Mouse (Mus musculus) frontal cortex, postnatal 25 days (tissue): ENCODE results near the gene Ciz1.
A peak's percentile ranks its signal among the peaks of the same experiment; 100 is the strongest.

ENCODE experiments used
- DNase-seq, 2 experiments: peaks; one replicate each; pipeline ENCODE4 v3.0.0; 2022; ENCODE audit warnings: low spot score in 2 of 2

Ciz1 gene

DNA sequence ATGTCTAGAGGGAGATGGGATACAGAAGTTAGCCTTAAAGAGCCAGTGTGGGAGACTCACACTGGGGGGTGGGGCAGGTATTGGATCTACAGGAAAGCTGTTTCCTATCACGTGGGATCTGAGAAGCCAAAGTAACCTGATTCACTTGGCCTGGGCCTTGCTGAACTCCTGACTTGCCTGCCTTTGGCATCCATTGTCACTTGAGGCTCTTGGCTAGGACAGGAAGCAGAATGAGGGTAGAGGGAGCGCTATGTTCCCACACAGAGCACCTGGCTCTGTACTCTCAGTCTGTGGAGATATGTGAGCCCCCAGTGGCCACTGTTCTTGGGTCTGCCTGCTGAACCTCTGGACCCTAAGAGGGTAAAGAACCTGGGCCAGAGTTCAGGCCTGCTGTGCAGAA lies 64.4 kb downstream of the Ciz1 start:
- no peak for DNase-seq

DNA sequence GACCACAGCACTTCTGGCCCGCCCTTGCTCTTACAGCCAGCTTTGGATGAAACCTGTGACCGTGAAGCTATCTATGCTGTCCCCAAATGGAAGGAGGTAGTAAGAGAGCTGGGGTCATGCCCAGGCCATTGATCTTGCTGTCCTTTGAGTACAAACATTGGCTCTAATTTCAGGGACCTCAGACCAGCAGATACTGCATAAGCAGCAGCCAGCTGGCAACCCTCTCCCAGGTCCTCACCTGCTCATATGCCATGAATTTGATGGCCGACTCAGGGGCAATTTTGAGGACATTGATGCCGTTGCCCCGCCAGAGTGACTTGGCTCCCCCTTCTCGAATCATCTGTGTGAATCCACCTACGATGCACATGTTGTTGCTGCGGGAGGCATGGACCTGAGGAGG lies 65.4 kb downstream of the Ciz1 start:
- DNase-seq: no peak

DNA sequence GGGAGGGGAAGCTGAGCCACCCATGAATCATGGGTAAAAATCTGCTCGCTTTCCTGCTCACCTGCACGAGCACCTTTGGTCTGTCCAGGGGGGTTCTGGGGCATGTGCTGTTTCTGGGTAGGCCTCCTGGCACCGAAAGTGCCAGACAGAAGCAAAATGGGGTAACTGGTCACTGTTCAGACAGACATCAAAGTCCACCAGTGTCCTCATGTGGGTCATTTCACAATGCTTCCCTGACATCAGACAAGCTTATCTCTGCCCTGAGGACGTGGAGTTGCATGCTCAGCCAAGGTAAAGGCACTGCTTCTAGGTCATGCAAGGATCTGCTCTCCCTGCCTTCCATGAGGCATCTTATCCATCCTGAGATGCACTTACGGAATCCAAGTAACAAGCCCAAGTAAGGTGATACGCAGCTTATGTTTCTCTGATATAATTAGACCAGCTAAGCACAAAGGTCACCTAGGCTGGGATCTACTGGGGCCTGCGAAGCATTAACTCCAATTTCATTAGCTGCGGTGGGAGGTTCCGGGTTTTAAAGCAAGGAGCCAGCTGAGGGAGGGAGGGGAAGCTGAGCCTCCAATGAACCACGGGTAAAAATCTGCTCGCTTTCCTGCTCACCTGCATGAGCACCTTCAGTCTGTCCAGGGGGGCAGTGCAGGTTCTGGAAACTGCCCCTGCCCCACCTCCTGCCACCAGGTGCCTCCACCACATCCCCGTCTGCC lies 66.5 kb downstream of the Ciz1 start:
- DNase-seq: no peak

DNA sequence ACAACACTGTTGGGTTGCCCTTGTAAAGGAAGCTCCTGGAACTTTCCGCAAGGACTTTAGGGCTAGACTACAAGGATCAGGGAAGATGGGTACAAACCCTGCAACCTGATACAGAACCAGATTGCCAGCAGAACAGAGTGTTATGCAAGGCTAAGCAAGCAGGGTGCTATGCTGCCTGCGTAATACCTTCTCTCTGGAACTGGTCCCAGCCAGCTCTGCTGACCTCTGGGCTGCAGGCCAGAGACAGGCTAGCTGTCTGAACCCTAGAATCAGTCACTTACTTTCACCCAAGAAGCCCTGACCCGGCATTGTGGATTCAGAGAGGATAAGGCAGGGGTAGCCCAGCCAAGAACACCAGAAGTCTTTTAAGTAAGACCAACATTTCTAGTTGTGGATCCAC lies 67.2 kb downstream of the Ciz1 start:
- DNase-seq: no peak

DNA sequence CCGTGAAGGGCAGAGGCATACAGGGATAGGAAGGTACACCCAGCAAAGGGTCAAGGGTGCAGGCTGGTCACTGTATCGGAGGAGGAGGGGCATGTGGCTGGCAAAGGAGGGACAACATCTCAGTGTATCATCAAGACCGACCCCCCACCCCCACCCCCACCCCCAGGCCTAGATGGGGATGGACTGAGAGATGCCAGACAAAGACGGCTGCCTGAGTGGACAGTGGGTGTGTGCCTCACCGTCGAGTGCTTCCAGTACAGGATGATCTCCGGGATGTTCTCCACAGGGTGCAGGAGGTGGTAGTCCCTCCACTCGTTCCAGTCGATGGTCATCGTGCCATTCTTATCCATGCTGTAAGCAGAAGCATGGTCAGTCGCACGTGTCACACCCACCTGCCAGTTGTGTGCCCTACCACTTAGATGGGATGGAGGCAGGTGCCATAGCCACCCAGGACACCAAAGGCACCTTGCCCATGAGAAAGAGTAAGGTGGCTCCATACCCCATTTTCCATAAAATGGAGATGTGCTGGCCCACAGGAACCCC lies 68.0 kb downstream of the Ciz1 start:
- no peak for DNase-seq

DNA sequence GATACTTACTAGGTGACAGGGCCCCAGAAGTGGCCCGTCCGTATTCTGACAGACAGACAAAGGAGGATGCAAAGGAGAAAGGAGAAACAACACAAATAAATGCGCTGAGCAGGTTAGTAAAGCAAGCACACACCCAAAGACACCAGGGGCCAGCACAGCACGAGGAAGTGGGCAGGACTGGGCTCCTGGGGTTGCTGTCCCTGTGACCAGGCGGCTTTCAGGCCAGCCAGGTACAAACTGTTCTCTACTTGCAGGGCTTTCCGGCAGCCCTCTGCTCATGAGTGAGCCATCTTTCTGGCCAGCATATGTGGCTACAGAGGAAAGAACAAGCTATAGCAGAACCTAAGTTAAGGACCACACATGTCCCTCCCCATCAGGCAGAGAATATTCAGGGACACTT lies 68.5 kb downstream of the Ciz1 start:
- DNase-seq: no peak

DNA sequence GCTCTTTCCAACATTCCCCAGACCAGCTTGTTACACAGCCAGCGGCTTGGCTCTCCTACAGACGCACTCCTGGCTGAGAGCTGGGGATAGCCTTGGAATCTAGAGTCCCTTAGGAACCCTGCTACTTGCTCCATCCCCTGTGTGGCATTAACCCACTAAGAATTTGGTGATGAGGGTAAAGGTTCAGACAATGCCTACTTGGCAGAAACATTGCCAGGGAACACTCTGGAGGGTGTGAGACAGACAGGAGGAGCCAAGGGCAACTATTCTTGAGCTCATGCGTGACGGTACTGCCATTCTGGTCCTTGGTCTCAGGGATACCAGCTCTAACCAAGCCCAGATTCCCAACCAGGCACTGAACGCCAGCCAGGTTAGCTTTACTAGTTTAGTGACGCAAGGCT lies 69.7 kb downstream of the Ciz1 start:
- no peak for DNase-seq

DNA sequence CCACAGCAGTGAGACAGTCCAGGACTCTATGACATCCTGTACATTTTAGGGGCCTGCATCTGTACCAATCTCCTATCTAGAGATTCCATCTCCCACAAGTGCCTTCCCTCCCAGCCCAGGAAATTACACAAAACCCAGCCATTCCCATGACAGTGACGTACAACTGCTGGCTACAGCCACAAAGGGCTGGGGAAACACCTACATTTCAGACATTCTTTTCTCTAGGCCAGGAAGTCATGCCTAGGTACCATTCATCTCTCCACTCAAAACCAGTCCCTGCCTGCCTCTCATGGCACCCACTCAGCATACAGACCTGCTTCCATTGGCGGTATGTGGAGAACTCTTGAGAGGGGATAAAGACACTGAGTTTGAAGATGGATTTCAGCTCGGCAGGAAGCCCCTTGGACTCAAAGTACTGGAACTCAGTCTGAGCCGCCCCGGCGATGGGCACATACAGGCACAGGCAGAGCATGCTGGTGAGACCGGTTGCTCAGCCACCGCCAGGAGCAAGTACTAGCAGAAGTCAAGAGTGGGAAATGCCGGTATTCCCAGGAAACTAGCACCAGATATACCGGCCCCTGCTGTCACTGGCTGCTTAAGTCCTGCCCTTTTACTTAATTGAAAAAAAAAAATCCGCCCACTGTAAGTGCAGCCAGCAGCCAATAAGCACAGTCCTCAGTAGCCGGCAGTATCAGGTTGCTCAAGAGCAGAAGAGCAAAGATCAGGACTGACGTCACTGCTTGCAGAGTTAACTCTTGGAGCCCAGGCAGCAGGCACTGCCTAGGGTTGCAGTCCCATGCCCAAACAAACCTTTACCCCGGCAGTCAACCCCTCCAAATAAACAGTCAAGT lies 71.6 kb downstream of the Ciz1 start:
- DNase-seq: no peak

DNA sequence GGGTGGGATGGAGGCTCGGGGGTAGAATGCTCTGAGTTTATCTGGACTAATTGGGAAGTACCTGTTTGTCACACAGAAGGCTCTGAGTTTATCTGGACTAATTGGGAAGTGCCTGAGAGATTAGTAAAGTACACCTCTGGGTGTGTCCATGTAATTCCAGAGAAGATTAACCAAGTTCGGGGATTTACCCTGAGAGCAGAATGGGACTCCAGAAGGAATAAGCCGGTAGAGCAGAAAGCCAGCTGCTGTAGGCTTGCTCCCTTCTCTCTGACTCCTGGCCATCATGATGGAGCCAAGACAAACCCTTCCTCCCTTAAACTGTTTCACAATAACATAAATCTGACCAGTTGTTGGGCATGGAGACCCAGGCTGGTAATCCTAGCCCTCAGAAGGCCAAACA lies 72.7 kb downstream of the Ciz1 start:
- no peak for DNase-seq

DNA sequence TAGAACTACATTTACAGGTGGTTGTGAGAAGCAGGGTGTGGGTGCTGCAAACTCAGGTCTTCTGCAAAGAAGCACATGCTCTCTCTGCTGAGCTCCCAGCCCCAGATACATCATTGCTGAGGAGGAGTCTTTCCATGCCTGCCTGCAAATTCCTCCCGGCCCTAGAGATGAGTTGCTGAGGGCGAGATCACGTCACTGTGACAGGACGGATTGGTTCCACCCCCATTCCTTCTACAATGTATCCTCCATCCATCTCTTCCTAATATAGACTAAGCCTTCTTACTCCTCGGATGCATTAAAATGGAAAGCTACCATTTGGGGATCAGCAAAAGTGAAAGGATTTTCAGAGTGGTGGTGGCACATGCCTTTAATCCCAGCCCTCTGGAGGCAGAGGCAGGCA lies 73.4 kb downstream of the Ciz1 start:
- DNase-seq: peak in 1 of 2 experiments; percentile 39

DNA sequence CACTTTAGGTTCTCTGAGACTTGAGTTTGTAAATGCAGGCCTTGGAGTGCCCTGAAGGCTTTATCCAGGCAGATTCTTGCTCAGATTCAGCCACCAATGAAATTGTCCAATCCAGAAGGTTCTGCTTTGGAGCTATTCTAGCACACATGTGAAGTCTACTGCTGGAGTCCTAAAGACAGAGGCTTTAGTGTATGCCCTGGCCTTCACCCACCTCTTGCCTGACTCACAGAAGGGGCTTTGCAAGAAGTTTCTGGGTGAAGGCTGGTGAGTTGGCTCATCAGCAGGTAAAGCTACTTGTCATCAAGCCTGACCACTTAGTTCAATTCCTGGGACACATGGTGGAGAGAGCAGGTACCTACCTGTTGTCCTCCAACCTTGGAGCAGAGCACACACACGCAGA lies 74.0 kb downstream of the Ciz1 start:
- DNase-seq: no peak

DNA sequence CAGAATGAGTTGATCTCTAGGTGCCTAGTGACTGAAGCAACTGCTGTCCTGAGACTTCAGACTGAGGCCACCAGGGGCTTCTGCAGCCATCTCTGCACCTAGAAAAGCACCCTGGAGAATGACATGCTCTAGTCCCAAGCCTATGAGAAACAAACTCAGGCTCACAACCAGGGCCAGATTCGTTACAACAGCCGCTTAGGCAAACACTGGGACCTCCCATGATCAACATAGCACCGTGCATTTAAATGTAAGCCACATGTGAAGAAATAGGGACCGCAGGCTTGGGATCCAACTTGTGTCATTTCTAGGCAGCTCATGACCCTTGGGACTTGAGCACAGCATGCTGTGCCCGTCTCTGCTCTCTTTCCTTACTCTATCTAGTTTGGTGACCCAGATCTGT lies 75.6 kb downstream of the Ciz1 start:
- no peak for DNase-seq

DNA sequence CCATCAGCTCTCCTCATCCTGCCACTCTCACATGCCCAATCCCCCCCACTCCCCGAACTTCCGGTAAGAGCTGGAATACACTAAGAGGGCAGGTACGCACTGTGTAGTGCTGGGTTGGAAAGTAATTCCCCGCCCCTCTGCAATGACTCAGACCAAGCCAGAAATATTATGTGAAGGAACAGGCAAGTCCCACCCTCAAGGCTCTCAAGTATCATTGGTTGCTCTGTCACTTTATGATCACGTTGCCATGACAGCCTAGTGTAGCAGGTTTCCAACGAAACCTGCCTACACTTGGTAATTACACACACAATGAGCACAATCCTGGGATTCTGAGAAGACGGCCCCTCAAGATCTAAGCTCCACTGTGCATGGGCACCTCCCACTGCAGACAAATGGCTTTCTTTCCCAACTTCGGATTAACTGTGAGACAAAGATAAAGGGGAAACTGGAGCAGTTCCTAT lies 76.2 kb downstream of the Ciz1 start:
- DNase-seq: peak in 1 of 2 experiments; percentile 44

DNA sequence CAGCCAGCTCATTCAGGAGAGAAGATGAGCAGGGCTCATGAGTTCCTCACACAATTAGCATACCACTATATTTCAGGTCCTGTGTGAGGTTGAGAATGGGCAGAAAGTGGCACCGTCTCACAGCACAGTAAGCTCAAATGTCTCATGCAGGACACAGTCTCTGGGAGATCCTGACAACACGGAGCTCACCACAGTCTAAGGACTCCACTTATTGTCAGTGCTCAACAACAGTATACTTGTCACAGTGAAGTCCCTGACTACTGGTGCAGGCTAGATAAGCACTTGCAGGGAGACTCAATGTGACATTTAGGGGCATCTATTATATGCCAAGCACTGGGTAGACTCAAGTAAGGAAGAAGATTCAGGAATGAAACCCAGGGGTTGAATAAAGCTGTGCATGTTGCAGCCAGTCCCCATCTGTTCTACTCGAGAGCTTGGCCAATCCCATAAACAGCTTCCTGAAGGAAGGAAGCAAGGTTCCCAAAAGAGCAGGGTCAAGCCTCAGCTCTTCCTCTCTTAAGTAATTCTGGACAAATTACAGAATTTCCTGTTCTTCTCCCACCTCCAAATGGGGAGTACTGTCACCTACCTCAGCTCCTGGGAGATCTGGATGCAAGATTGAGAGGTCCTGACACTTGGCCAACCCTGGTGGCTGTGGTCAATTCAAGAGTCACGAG lies 77.2 kb downstream of the Ciz1 start:
- no peak for DNase-seq
